Mouse (Mus musculus): Measurements from ENCODE around the gene Alpl. TPM values are rescaled to one million over a fixed set of nuclear protein-coding genes. Genes with fewer than 3 reads are reported as not detected.

Alpl gene
- total and polyA plus RNA-seq, 3 experiments: 62.9 to 164 (median 115) TPM

GRCm38 (mm10) chr4:137824881-137825280, 28.7 kb upstream of the Alpl start:
- dilution Hi-C loops (cut with MboI; ENCODE audit: extremely low pct_ligation_motif_present, extremely low pct_unique_long_range_greater_than_20kb, low sequenced_read_pairs): no loop called here
- in situ Hi-C loops (cut with MboI; ENCODE audit: low pct_ligation_motif_present, low pct_unique_long_range_greater_than_20kb, low sequenced_read_pairs): no loop called here
- Histone ChIP-seq H3K27me3 (replicated peaks) (peaks cover 2% of the 10 kb centered on the region), H3K79me2 (replicated peaks; ENCODE audit: control insufficient read depth, extremely low read depth, insufficient read depth, poor library complexity, severe bottlenecking) (no peaks in the 10 kb centered on the region), H3K9ac (ENCODE audit: insufficient read depth, low read depth) (no peak overlapping the region), H3K4me2 (ENCODE audit: insufficient read depth, low read depth, poor library complexity, severe bottlenecking) (no peak overlapping the region), H3K27ac (ENCODE audit: insufficient read depth, low read depth) (no peak overlapping the region), H3K4me1 (ENCODE audit: control insufficient read depth in 1 of 2, insufficient read depth in 2 of 2) (peaks cover 0 to 4% of the 10 kb centered on the region in 2 experiments; a peak in 2 of 4 replicates), H3K36me3 (replicated peaks in 1 of 2; ENCODE audit: control insufficient read depth in 1 of 2, insufficient read depth in 1 of 2, low read length in 1 of 2) (no peaks in the 10 kb centered on the region), H3K4me3 (replicated peaks in 1 of 3; ENCODE audit: low read depth in 2 of 3, low read length in 2 of 3, poor library complexity in 1 of 3) (no peak overlapping the region), H3K9me3 (replicated peaks; ENCODE audit: low read length) (peaks cover under 1% of the 10 kb centered on the region)
- no peak for TF ChIP-seq SMC3 (IDR thresholded peaks at IDR 0.05; ENCODE audit: low read depth, low read length)
- no peak for TF ChIP-seq KAT2A (IDR thresholded peaks at IDR 0.05; ENCODE audit: insufficient replicate concordance, low read length)
- TF ChIP-seq CHD1 (IDR thresholded peaks at IDR 0.05; ENCODE audit: low read depth, low read length): no peak
- no peak for TF ChIP-seq MAX (IDR thresholded peaks at IDR 0.05; ENCODE audit: low read length)
- no peak for TF ChIP-seq PAX5 (IDR thresholded peaks at IDR 0.05; ENCODE audit: low read length)
- no peak for TF ChIP-seq MEF2A (IDR thresholded peaks at IDR 0.05; ENCODE audit: borderline replicate concordance, low read depth, low read length)
- TF ChIP-seq E2F4 (IDR thresholded peaks at IDR 0.05; ENCODE audit: insufficient replicate concordance, low read depth, low read length): no peak
- no peak for TF ChIP-seq ELF1 (IDR thresholded peaks at IDR 0.05; ENCODE audit: low read depth, low read length)
- no peak for TF ChIP-seq ZMIZ1 (IDR thresholded peaks at IDR 0.05; ENCODE audit: low read depth, low read length)
- DNase-seq (ENCODE audit: extremely low read depth): no peak

- dilution Hi-C loops (cut with MboI; ENCODE audit: extremely low pct_ligation_motif_present, extremely low pct_unique_long_range_greater_than_20kb, low sequenced_read_pairs): no loop called here
- TF ChIP-seq POLR2AphosphoS2 (IDR thresholded peaks at IDR 0.05; ENCODE audit: low read depth, low read length) (no peak), NRF1 (IDR thresholded peaks at IDR 0.05; ENCODE audit: low read depth, low read length) (no peak), ELF1 (IDR thresholded peaks at IDR 0.05; ENCODE audit: low read depth, low read length) (no peak), CTCF (conservative IDR thresholded peaks at IDR 0.05 in 1 of 2, IDR thresholded peaks at IDR 0.05 in 1 of 2; ENCODE audit: low read depth in 2 of 2, low read length in 2 of 2) (no peak), CHD2 (IDR thresholded peaks at IDR 0.05; ENCODE audit: low read length) (no peak), HCFC1 (IDR thresholded peaks at IDR 0.05; ENCODE audit: low read depth, low read length) (no peak), ZMIZ1 (IDR thresholded peaks at IDR 0.05; ENCODE audit: low read depth, low read length) (no peak), MAFK (IDR thresholded peaks at IDR 0.05; ENCODE audit: insufficient replicate concordance, low read length) (no peak), USF2 (conservative IDR thresholded peaks at IDR 0.05; ENCODE audit: low read depth, low read length) (no peak), POLR2A (IDR thresholded peaks at IDR 0.05; ENCODE audit: low read depth, low read length) (no peak), MEF2A (IDR thresholded peaks at IDR 0.05; ENCODE audit: borderline replicate concordance, low read depth, low read length) (no peak)
- no peak overlapping the region for H3K9ac ChIP-seq (ENCODE audit: insufficient read depth, low read depth)
Measured at GRCm38 (mm10) chr4:137823542-137823941, 27.4 kb upstream of the Alpl start.

More at GRCm38 (mm10) chr4:137823542-137823941, 27.4 kb upstream of the Alpl start:
- H3K4me3 ChIP-seq (replicated peaks in 1 of 3; ENCODE audit: low read depth in 2 of 3, low read length in 2 of 3, poor library complexity in 1 of 3): no peak overlapping the region
- H3K36me3 ChIP-seq (replicated peaks in 1 of 2; ENCODE audit: control insufficient read depth in 1 of 2, insufficient read depth in 1 of 2, low read length in 1 of 2): no peaks in the 10 kb centered on the region
- peaks cover 0 to 6% of the 10 kb centered on the region in 2 experiments; a peak in 2 of 4 replicates for H3K4me1 ChIP-seq (ENCODE audit: control insufficient read depth in 1 of 2, insufficient read depth in 2 of 2)
- peaks cover 3% of the 10 kb centered on the region for H3K9me3 ChIP-seq (replicated peaks; ENCODE audit: low read length)
- no peak overlapping the region for H3K4me2 ChIP-seq (ENCODE audit: insufficient read depth, low read depth, poor library complexity, severe bottlenecking)
- H3K27me3 ChIP-seq (replicated peaks): no peaks in the 10 kb centered on the region
- no peak overlapping the region for H3K27ac ChIP-seq (ENCODE audit: insufficient read depth, low read depth)
- no peak for DNase-seq (ENCODE audit: extremely low read depth)
- in situ Hi-C loops (cut with MboI; ENCODE audit: low pct_ligation_motif_present, low pct_unique_long_range_greater_than_20kb, low sequenced_read_pairs): no loop called here
- H3K79me2 ChIP-seq (replicated peaks; ENCODE audit: control insufficient read depth, extremely low read depth, insufficient read depth, poor library complexity, severe bottlenecking): no peaks in the 10 kb centered on the region

Measured in CH12.LX (cell line).